Mouse (Mus musculus) hindbrain, postnatal 0 days (tissue): ENCODE measurements around the gene Wdr17. TPM values are rescaled to one million over a fixed set of nuclear protein-coding genes. Genes with fewer than 3 reads are reported as not detected.
A peak's percentile ranks its signal among the peaks of the same experiment; 100 is the strongest.

Source experiments
- ATAC-seq: fragments of 200-750 bp; cut with Nextera tagmentation; 2 replicates; pipeline ENCODE4 v1.8.0; 2017; ENCODE audit warnings: mild to moderate bottlenecking, moderate TSS enrichment, moderate library complexity
- DNase-seq: peaks from one replicate; pipeline ENCODE4 v3.0.0-alpha.2; 2015; ENCODE audit warnings: low spot score
- H3K27ac ChIP-seq: fragments of 300-500 bp; sonication (generic); 2 replicates; pipeline ENCODE4 v1.5.1; 2014; ENCODE audit warnings: mild to moderate bottlenecking
- H3K27me3 ChIP-seq: fragments of 300-500 bp; sonication (generic); 2 replicates; pipeline ENCODE4 v1.6.1; 2014; ENCODE audit warnings: low read length, mixed read lengths; ENCODE audit not compliant: insufficient read depth
- H3K36me3 ChIP-seq: fragments of 300-500 bp; sonication (generic); 2 replicates; pipeline ENCODE4 v1.6.1; 2014; ENCODE audit warnings: low read length, mixed read lengths; ENCODE audit not compliant: insufficient read depth
- H3K4me1 ChIP-seq: fragments of 300-500 bp; sonication (generic); 2 replicates; pipeline ENCODE4 v1.6.1; 2014; ENCODE audit warnings: antibody characterized with exemption, low read length, mixed read lengths; ENCODE audit not compliant: insufficient read depth
- H3K4me2 ChIP-seq: fragments of 300-500 bp; sonication (generic); 2 replicates; pipeline ENCODE4 v1.6.1; 2014; ENCODE audit warnings: low read depth, mild to moderate bottlenecking, low read length, moderate library complexity, mixed read lengths
- H3K4me3 ChIP-seq: fragments of 300-500 bp; sonication (generic); 2 replicates; pipeline ENCODE4 v1.5.1; 2014; ENCODE audit warnings: low read length
- H3K9ac ChIP-seq: fragments of 300-500 bp; sonication (generic); replicated peaks from 2 replicates; pipeline ENCODE4 v1.6.1; 2014; ENCODE audit warnings: mild to moderate bottlenecking, low read length, moderate library complexity, mixed read lengths
- H3K9me3 ChIP-seq: fragments of 300-500 bp; sonication (generic); 2 replicates; pipeline ENCODE4 v1.6.1; 2016; ENCODE audit warnings: low read length, mixed read lengths
- CTCF ChIP-seq: IDR thresholded peaks from 2 replicates; pipeline ENCODE4 v1.5.1; 2016; ENCODE audit warnings: antibody characterized with exemption, control low read depth, low read depth
- WGBS: fragments of 180-500 bp; shearing (Covaris S2); extraction: QIAGEN DNeasy Blood & Tissue Kit; methylation state at CpG from one replicate; pipeline ENCODE4 v1.1.7; 2014; 5-methylcytosine and 5-hydroxymethylcytosine counted together
- polyA plus RNA-seq: library from polyadenylated mRNA; unstranded; fragments of >200 nt; fragmentation: Nextera tagmentation; extraction: Ambion mirVana; gene quantifications from 2 replicates; pipeline ENCODE4 v1.2.1, GENCODE M21; 2015
- total RNA-seq: library from RNA; depleted of rRNA; stranded (reverse); fragments of >200 nt; gene quantifications from 2 replicates; pipeline ENCODE4 v1.2.3, GENCODE M21; 2014

Gene Wdr17
- total and polyA plus RNA-seq, 2 experiments from 2014 or later, result 9.1 to 11.7 TPM

GRCm38 (mm10) chr8:54836029-54836959, 50.7 kb downstream of the Wdr17 start:
- Histone ChIP-seq H3K27ac (no peak overlapping the region), H3K4me2 (no peak overlapping the region), H3K27me3 (no peaks in the 10 kb centered on the region), H3K9ac (no peak overlapping the region), H3K9me3 (no peaks in the 10 kb centered on the region), H3K4me1 (no peaks in the 10 kb centered on the region), H3K4me3 (no peak overlapping the region), H3K36me3 (no peaks in the 10 kb centered on the region)
- DNase-seq (no peak), ATAC-seq (no peak)
- 72% methylated on average over 5 of the region's 5 CpGs for WGBS
- no peak for TF ChIP-seq CTCF

DNA sequence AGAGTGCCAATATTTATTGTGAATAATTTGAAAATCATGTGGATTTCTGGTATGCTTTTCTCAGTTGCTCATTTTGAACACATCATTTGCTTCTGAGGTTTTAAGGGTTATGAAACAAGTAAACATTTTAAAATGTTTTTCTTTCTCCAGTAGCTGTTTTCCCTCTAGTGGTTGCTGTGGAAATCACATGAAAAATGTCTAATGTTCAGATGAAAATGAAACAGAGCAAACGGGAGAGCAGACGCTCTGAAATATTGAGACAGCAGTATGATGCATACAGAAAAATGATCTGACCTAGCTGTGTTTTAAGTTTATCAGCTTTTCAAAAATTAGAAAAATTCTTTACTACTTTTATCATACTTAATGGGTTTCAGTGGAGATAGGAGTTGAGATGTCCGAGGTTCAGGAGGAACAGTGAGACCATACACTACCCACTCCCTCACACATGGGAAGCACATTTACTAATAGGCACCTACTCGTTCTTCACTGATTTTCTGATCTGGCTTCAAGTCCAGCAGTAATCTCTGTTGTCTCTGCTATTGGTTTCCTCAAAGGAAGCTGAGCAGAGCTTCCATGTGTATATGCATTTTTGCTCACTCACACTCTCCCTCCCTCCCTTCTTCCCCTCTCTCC, 57.1 kb downstream of the Wdr17 start:
- Histone ChIP-seq H3K4me2 (peak overlapping the region; percentile 27; the same call in 1 of the 2 replicates), H3K4me1 (no peaks in the 10 kb centered on the region), H3K9ac (no peak overlapping the region), H3K4me3 (no peak overlapping the region), H3K27ac (no peak overlapping the region), H3K9me3 (no peaks in the 10 kb centered on the region), H3K36me3 (no peaks in the 10 kb centered on the region), H3K27me3 (no peaks in the 10 kb centered on the region)
- DNase-seq (peak; percentile 60), ATAC-seq (no peak)
- peak; percentile 69 for TF ChIP-seq CTCF
- WGBS, result 44% methylated on average over 4 of the region's 4 CpGs

- no peaks in the 10 kb centered on the region for H3K9me3 ChIP-seq
- WGBS, result 90% methylated on average over 2 of the region's 2 CpGs
- no peak overlapping the region for H3K4me3 ChIP-seq
- no peak overlapping the region for H3K27ac ChIP-seq
- no peak overlapping the region for H3K4me2 ChIP-seq
- H3K4me1 ChIP-seq, result no peaks in the 10 kb centered on the region
- no peak overlapping the region for H3K9ac ChIP-seq
- no peak for TF ChIP-seq CTCF
- DNase-seq (no peak), ATAC-seq (no peak)
- no peaks in the 10 kb centered on the region for H3K36me3 ChIP-seq
- no peaks in the 10 kb centered on the region for H3K27me3 ChIP-seq
These were observed 59.0 kb downstream of the Wdr17 start for GRCm38 (mm10) chr8:54827974-54828373.

DNA sequence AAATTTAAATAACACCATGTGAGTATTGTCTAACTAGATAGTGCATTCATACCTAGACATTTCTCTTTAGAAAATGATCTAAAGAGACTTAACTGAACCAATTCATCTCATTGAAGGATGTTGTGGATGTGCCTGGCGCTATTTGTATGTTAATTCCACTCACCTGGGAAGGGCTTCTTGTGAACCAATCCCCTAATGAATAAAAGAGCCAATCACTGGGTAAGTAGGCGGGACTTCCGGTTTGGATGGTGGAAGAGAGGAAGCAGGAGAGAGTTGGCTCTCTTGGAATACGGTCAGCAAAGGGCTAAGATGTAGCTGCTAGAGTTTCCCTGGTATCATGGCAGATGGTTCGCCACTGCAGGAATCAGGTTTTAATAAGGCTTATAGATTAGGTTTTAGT, 64.0 kb downstream of the Wdr17 start:
- no peak overlapping the region for H3K4me2 ChIP-seq
- no peaks in the 10 kb centered on the region for H3K9me3 ChIP-seq
- H3K4me1 ChIP-seq, result no peaks in the 10 kb centered on the region
- H3K4me3 ChIP-seq, result no peak overlapping the region
- no peak for DNase-seq
- no peak overlapping the region for H3K9ac ChIP-seq
- no peaks in the 10 kb centered on the region for H3K27me3 ChIP-seq
- no peak overlapping the region for H3K27ac ChIP-seq
- TF ChIP-seq CTCF, result no peak
- WGBS, result 95% methylated on average over 5 of the region's 5 CpGs
- ATAC-seq, result no peak
- no peaks in the 10 kb centered on the region for H3K36me3 ChIP-seq

GRCm38 (mm10) chr8:54818651-54819050, 68.3 kb downstream of the Wdr17 start:
- TF ChIP-seq CTCF, result no peak
- ATAC-seq, result no peak
- Histone ChIP-seq H3K9me3 (no peaks in the 10 kb centered on the region), H3K4me3 (no peak overlapping the region), H3K4me1 (no peaks in the 10 kb centered on the region), H3K27me3 (no peaks in the 10 kb centered on the region), H3K27ac (no peak overlapping the region), H3K4me2 (no peak overlapping the region), H3K36me3 (no peaks in the 10 kb centered on the region), H3K9ac (no peak overlapping the region)
- DNase-seq, result no peak

DNA sequence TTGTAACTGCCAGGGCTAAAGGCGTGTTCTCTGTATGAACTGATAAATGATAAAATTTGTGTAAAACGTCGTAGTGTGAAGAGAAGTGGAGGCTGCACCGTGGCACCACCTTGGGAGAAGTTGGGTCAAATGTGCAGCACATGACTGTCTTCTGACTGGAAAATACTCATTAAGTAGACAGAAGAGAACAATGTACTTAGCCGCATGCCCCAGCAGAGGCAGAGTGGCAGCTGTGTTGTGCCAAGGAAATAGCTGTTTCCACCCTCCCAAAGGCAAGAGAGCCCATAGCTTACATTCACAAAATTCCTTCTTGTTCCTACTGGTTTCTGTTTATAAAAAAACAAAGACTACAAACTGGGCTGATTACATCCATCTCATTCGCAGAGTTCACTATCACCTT, 78.8 kb downstream of the Wdr17 start:
- Histone ChIP-seq H3K9me3 (no peaks in the 10 kb centered on the region), H3K27me3 (no peaks in the 10 kb centered on the region), H3K4me3 (no peak overlapping the region), H3K36me3 (no peaks in the 10 kb centered on the region), H3K4me2 (no peak overlapping the region), H3K4me1 (no peaks in the 10 kb centered on the region), H3K9ac (no peak overlapping the region), H3K27ac (no peak overlapping the region)
- ATAC-seq (no peak), DNase-seq (peak; percentile 8)
- TF ChIP-seq CTCF, result no peak
- WGBS, result 48% methylated on average over 6 of the region's 6 CpGs

DNA sequence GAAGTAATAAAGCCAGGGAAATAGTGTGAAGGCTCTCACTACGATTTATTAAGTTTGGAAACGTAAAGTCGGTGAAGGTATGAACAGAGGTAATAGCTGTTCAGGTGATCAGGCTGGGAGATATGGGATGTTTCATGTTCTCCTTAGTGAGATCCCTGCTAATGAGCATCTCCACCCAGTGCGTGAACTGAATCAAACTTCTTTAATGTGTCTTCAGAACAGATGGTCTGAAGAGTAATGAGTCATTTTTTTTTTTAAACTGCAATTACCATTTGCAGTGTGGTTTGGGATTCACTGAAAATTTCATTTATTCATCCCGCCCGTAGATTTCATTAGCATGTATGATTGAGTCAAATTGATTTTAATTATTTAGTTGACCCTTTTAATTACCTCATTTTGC, 80.8 kb downstream of the Wdr17 start:
- 0 out of 2 replicates have a peak, but pooled peaks have one; percentile 24 for ATAC-seq

More for the DNA sequence above, 80.8 kb downstream of the Wdr17 start:
- no peaks in the 10 kb centered on the region for H3K9me3 ChIP-seq
- no peaks in the 10 kb centered on the region for H3K36me3 ChIP-seq
- WGBS, result 75% methylated on average over 6 of the region's 6 CpGs
- H3K4me1 ChIP-seq, result no peaks in the 10 kb centered on the region
- H3K4me3 ChIP-seq, result no peak overlapping the region
- no peaks in the 10 kb centered on the region for H3K27me3 ChIP-seq
- no peak for DNase-seq
- no peak for TF ChIP-seq CTCF
- H3K9ac ChIP-seq, result no peak overlapping the region
- no peak overlapping the region for H3K27ac ChIP-seq
- no peak overlapping the region for H3K4me2 ChIP-seq
